Mouse (Mus musculus) neural tube, embryonic 12.5 days (tissue): ENCODE results near the gene Qk. TPM values are rescaled to one million over a fixed set of nuclear protein-coding genes. Genes with fewer than 3 reads are reported as not detected.

ENCODE experiments used
- ATAC-seq: fragments of 200-750 bp; cut with Nextera tagmentation; 2 replicates; pipeline ENCODE4 v1.8.0; 2017; ENCODE audit warnings: low read depth, mild to moderate bottlenecking, moderate TSS enrichment, moderate library complexity; ENCODE audit not compliant: low FRiP score
- H3K27ac ChIP-seq: fragments of 300-500 bp; sonication (generic); 2 replicates; pipeline ENCODE4 v1.5.1; 2016
- H3K27me3 ChIP-seq: fragments of 300-500 bp; sonication (generic); replicated peaks from 2 replicates; pipeline ENCODE4 v1.6.1; 2016; ENCODE audit warnings: mild to moderate bottlenecking
- H3K36me3 ChIP-seq: fragments of 300-500 bp; sonication (generic); 2 replicates; pipeline ENCODE4 v1.6.1; 2016; ENCODE audit warnings: mild to moderate bottlenecking
- H3K4me1 ChIP-seq: fragments of 300-500 bp; sonication (generic); 2 replicates; pipeline ENCODE4 v1.6.1; 2016
- H3K4me2 ChIP-seq: fragments of 300-500 bp; sonication (generic); replicated peaks from 2 replicates; pipeline ENCODE4 v1.6.1; 2016; ENCODE audit warnings: mild to moderate bottlenecking
- H3K4me3 ChIP-seq: fragments of 300-500 bp; sonication (generic); 2 replicates; pipeline ENCODE4 v1.5.1; 2016
- H3K9ac ChIP-seq: fragments of 300-500 bp; sonication (generic); 2 replicates; pipeline ENCODE4 v1.6.1; 2016; ENCODE audit warnings: mild to moderate bottlenecking
- H3K9me3 ChIP-seq: fragments of 300-500 bp; sonication (generic); 2 replicates; pipeline ENCODE4 v1.6.1; 2016; ENCODE audit warnings: mild to moderate bottlenecking
- WGBS: fragments of 180-500 bp; shearing (Covaris S2); methylation state at CpG from one replicate; pipeline ENCODE4 v1.1.7; 2016; 5-methylcytosine and 5-hydroxymethylcytosine counted together
- polyA plus RNA-seq: library from polyadenylated mRNA; unstranded; fragments of >200 nt; fragmentation: Nextera tagmentation; extraction: Ambion mirVana; gene quantifications from 2 replicates; pipeline ENCODE4 v1.2.1, GENCODE M21; 2016

Qk gene
- polyA plus RNA-seq, 1 experiment from 2014 or later = 45.8 TPM

GRCm38 (mm10) chr17:10216164-10216563, 103.5 kb downstream of the Qk start:
- 76% methylated on average over 5 of the region's 5 CpGs for WGBS
- H3K27me3 ChIP-seq = no peaks in the 10 kb centered on the region
- H3K4me1 ChIP-seq = no peaks in the 10 kb centered on the region
- no peak overlapping the region for H3K27ac ChIP-seq
- H3K9me3 ChIP-seq = no peaks in the 10 kb centered on the region
- peaks cover 10% of the 10 kb centered on the region; the same call in 1 of the 2 replicates for H3K36me3 ChIP-seq
- H3K4me3 ChIP-seq = no peak overlapping the region
- ATAC-seq = no peak
- no peak overlapping the region for H3K4me2 ChIP-seq
- no peak overlapping the region for H3K9ac ChIP-seq

GRCm38 (mm10) chr17:10209154-10209777, 110.4 kb downstream of the Qk start:
- Histone ChIP-seq H3K27ac (no peak overlapping the region; the same call in 1 of the 2 replicates), H3K4me3 (no peak overlapping the region), H3K4me2 (no peak overlapping the region), H3K9ac (no peak overlapping the region), H3K4me1 (0 out of 2 replicates have a peak, but pooled peaks cover 6% of the 10 kb centered on the region), H3K9me3 (no peaks in the 10 kb centered on the region), H3K27me3 (no peaks in the 10 kb centered on the region), H3K36me3 (peaks cover 16% of the 10 kb centered on the region)
- ATAC-seq = no peak
- WGBS = 11% methylated on average over 12 of the region's 12 CpGs

- H3K4me2 ChIP-seq = no peak overlapping the region
- no peaks in the 10 kb centered on the region for H3K36me3 ChIP-seq
- H3K9me3 ChIP-seq = no peaks in the 10 kb centered on the region
- no peaks in the 10 kb centered on the region for H3K4me1 ChIP-seq
- no peak overlapping the region for H3K27ac ChIP-seq
- ATAC-seq = no peak
- H3K27me3 ChIP-seq = no peaks in the 10 kb centered on the region
- no peak overlapping the region for H3K9ac ChIP-seq
- no peak overlapping the region for H3K4me3 ChIP-seq
- WGBS = 92% methylated on average over 2 of the region's 2 CpGs
Observed at GRCm38 (mm10) chr17:10198662-10199061, 121.0 kb downstream of the Qk start.

- Histone ChIP-seq H3K36me3 (no peaks in the 10 kb centered on the region), H3K4me1 (no peaks in the 10 kb centered on the region), H3K9ac (no peak overlapping the region), H3K4me3 (no peak overlapping the region), H3K27ac (no peak overlapping the region), H3K9me3 (no peaks in the 10 kb centered on the region), H3K27me3 (no peaks in the 10 kb centered on the region), H3K4me2 (no peak overlapping the region)
- WGBS = 95% methylated on average over 3 of the region's 3 CpGs
- no peak for ATAC-seq
Observed at GRCm38 (mm10) chr17:10198231-10198630, 121.4 kb downstream of the Qk start.

GRCm38 (mm10) chr17:10195703-10196102, 124.0 kb downstream of the Qk start:
- no peaks in the 10 kb centered on the region for H3K4me1 ChIP-seq
- no peaks in the 10 kb centered on the region for H3K36me3 ChIP-seq
- no peak overlapping the region for H3K27ac ChIP-seq
- no peak overlapping the region for H3K4me2 ChIP-seq
- H3K9me3 ChIP-seq = no peaks in the 10 kb centered on the region
- 97% methylated on average over 6 of the region's 6 CpGs for WGBS
- H3K4me3 ChIP-seq = no peak overlapping the region
- no peak for ATAC-seq
- no peaks in the 10 kb centered on the region for H3K27me3 ChIP-seq
- no peak overlapping the region for H3K9ac ChIP-seq

GRCm38 (mm10) chr17:10190857-10191256, 128.8 kb downstream of the Qk start:
- Histone ChIP-seq H3K9me3 (no peaks in the 10 kb centered on the region), H3K27me3 (no peaks in the 10 kb centered on the region), H3K4me2 (no peak overlapping the region), H3K9ac (no peak overlapping the region), H3K4me3 (no peak overlapping the region), H3K27ac (no peak overlapping the region), H3K4me1 (peaks cover 7% of the 10 kb centered on the region; the same call in 1 of the 2 replicates), H3K36me3 (no peaks in the 10 kb centered on the region)
- 78% methylated on average over 1 of the region's 1 CpGs for WGBS
- ATAC-seq = no peak

- H3K36me3 ChIP-seq = no peaks in the 10 kb centered on the region
- ATAC-seq = no peak
- H3K4me2 ChIP-seq = no peak overlapping the region
- peaks cover 7% of the 10 kb centered on the region; the same call in 1 of the 2 replicates for H3K4me1 ChIP-seq
- H3K27ac ChIP-seq = no peak overlapping the region; the same call in 1 of the 2 replicates
- no peak overlapping the region for H3K4me3 ChIP-seq
- no peaks in the 10 kb centered on the region for H3K27me3 ChIP-seq
- no peaks in the 10 kb centered on the region for H3K9me3 ChIP-seq
- no peak overlapping the region for H3K9ac ChIP-seq
- WGBS = 65% methylated on average over 3 of the region's 3 CpGs
Observed at GRCm38 (mm10) chr17:10188481-10188880, 131.2 kb downstream of the Qk start.

GRCm38 (mm10) chr17:10187431-10188020, 132.1 kb downstream of the Qk start:
- no peaks in the 10 kb centered on the region for H3K27me3 ChIP-seq
- no peak overlapping the region for H3K9ac ChIP-seq
- no peaks in the 10 kb centered on the region for H3K36me3 ChIP-seq
- WGBS = 70% methylated on average over 4 of the region's 4 CpGs
- H3K4me3 ChIP-seq = no peak overlapping the region
- H3K4me2 ChIP-seq = no peak overlapping the region
- H3K4me1 ChIP-seq = peaks cover 7% of the 10 kb centered on the region; the same call in 1 of the 2 replicates
- H3K9me3 ChIP-seq = no peaks in the 10 kb centered on the region
- H3K27ac ChIP-seq = no peak overlapping the region; the same call in 1 of the 2 replicates
- ATAC-seq = no peak

- H3K36me3 ChIP-seq = no peaks in the 10 kb centered on the region
- no peak overlapping the region for H3K9ac ChIP-seq
- no peaks in the 10 kb centered on the region for H3K9me3 ChIP-seq
- no peak overlapping the region for H3K27ac ChIP-seq
- no peaks in the 10 kb centered on the region for H3K27me3 ChIP-seq
- no peak overlapping the region for H3K4me3 ChIP-seq
- H3K4me2 ChIP-seq = no peak overlapping the region
- peaks cover 6% of the 10 kb centered on the region; the same call in 1 of the 2 replicates for H3K4me1 ChIP-seq
- 62% methylated on average over 6 of the region's 6 CpGs for WGBS
- ATAC-seq = no peak
Observed at GRCm38 (mm10) chr17:10181761-10182160, 137.9 kb downstream of the Qk start.

- Histone ChIP-seq H3K9ac (no peak overlapping the region), H3K4me3 (no peak overlapping the region), H3K9me3 (no peaks in the 10 kb centered on the region), H3K36me3 (no peaks in the 10 kb centered on the region), H3K27ac (no peak overlapping the region), H3K27me3 (no peaks in the 10 kb centered on the region), H3K4me1 (peaks cover 6% of the 10 kb centered on the region; the same call in 1 of the 2 replicates), H3K4me2 (no peak overlapping the region)
- no peak for ATAC-seq
- WGBS = 31% methylated on average over 5 of the region's 5 CpGs
Observed at GRCm38 (mm10) chr17:10177096-10177495, 142.6 kb downstream of the Qk start.

GRCm38 (mm10) chr17:10161258-10161657, 158.4 kb downstream of the Qk start:
- no peak for ATAC-seq
- Histone ChIP-seq H3K9ac (no peak overlapping the region), H3K36me3 (no peaks in the 10 kb centered on the region), H3K4me1 (no peaks in the 10 kb centered on the region), H3K27ac (no peak overlapping the region), H3K9me3 (peaks cover 8% of the 10 kb centered on the region), H3K4me3 (no peak overlapping the region), H3K4me2 (no peak overlapping the region), H3K27me3 (no peaks in the 10 kb centered on the region)
- 94% methylated on average over 3 of the region's 3 CpGs for whole genome bisulfite sequencing

GRCm38 (mm10) chr17:10160415-10160814, 159.2 kb downstream of the Qk start:
- H3K9ac ChIP-seq = no peak overlapping the region
- ATAC-seq = no peak
- H3K27me3 ChIP-seq = no peaks in the 10 kb centered on the region
- H3K4me1 ChIP-seq = no peaks in the 10 kb centered on the region
- H3K36me3 ChIP-seq = no peaks in the 10 kb centered on the region
- H3K27ac ChIP-seq = no peak overlapping the region
- peaks cover 8% of the 10 kb centered on the region for H3K9me3 ChIP-seq
- no peak overlapping the region for H3K4me2 ChIP-seq
- 92% methylated on average over 6 of the region's 6 CpGs for WGBS
- H3K4me3 ChIP-seq = no peak overlapping the region
